Mouse (Mus musculus) thymus, postnatal 25 days (tissue): ENCODE results near the gene Dnaaf1.

ENCODE experiments used
- DNase-seq: peaks from one replicate; pipeline ENCODE4 v3.0.0; 2022

Dnaaf1 gene

DNA sequence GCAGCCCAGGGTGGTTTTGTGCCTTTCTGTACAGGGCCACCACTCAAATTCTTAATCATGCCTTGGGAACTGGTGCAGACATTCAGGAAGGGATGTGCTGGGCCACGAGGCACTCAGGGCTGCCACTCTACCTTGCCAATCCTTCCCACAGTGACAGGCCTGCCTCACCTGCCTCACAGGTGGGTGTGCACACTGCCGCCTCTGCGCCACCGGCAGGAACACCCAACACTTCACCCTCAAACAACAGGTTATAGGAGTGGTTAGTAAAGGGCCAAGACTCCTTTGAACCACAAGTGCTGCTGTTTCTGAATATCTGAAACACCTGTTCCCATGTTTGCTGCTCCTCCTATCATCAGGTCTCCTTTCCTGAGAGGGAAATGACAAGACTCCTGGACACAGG lies 2.6 kb upstream of the Dnaaf1 start:
- no peak for DNase-seq

DNA sequence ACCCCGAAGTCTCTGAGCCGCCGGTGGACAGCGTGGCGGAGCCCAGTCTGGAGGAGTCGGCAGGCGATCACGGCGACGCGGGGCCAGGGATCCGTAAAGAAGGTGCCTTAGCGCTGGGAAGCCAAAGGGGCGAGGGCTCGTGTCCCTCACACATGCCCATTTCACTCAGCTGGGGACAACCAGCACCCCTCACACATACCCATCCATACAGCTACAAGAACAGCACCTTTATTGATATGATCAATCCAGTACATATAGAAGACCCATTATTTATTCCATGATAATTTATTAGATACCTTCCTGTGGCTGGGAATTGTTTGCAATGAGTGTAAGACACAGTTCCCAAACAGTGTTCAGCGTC lies 311 bp downstream of the Dnaaf1 start:
- DNase-seq: no peak

DNA sequence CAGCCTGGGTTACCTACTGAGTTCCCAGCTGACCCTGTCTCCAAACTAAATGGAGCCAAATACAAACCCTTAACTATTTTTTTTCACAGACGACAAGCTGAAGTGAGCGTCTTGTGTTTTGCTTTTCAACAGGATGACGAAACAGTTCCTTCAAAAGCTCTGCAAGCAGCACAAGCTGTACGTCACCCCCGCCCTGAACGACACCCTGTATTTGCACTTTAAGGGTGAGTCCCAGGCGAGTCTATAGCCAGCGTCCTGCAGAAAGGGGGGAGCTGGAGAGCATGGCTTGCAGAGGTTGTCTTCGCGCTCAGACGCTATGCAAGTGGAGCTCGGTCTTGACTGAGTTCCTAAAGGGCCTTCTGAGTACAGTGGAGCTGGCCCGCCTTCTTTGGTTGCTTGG lies 4.1 kb downstream of the Dnaaf1 start:
- no peak for DNase-seq

DNA sequence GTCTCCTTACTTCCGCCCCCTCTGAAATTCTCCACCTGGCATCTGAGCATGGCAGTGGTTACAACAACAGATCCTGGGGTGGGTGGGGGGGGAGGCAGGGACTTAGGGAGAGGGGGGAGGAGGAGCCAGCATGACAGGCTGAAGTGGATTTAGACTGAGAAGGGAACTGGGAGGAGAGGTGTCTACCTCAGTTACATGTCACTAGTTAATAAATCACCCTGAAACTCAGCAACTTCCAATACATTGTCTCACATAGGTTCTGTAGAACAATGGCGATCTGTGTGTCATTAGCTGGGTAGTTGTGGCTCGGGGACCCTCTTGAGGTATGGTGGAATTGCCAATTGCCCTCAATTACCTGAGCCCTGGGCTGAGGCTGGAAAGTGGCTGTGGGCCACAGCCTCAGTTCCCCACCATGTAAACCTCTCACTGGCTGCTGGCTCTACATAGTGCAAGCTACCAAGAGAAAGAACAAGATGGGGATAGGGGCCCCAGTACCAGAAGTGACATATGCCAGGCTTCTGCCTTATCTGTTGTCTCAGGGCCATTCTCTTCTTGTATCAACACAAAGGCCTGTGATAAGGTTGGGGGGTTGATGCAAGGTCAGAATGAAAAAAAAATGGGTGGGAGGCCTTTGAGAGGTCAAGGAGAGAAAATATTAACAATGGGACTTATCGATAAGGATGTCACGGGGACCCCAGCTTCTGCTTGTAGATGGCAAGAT lies 5.6 kb downstream of the Dnaaf1 start:
- DNase-seq: no peak

DNA sequence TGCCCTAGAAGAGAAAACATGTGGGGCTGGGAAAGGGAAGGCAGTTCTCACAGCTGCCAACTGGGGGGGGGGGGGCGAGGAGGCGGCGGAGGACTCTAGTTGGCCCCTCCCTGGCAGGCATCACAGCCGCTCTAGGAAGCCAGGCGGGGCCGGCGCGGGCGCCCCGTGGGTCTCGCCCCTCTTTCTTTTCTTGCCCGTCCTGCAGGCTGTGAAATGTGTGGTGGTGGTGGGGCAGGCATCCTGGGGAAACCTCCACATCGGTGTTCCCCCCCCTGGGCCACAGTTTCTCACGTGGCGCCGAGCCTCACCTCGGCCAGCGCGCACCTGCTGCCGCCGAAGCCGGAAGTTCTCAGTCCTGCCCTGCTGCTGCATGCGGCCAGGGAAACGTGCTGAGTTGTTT lies 10.9 kb downstream of the Dnaaf1 start:
- DNase-seq: peak; percentile 21

DNA sequence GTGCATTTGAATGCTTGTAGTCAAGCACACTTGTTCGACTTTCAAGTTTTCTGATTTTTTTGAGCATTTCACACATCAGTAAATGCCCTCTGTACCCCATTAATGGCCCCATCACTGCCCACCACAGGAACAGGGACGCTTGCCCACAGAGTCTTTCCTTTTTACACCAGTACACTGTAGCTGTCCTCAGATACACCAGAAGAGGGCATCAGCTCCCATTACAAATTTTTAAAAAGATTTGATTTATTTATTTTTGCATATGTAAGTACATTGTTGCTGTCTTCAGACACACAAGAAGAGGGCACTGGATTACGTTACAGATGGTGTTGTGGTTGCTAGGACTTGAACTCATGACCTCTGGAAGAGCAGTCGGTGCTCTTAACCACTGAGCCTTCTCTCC lies 13.3 kb downstream of the Dnaaf1 start:
- DNase-seq: no peak

DNA sequence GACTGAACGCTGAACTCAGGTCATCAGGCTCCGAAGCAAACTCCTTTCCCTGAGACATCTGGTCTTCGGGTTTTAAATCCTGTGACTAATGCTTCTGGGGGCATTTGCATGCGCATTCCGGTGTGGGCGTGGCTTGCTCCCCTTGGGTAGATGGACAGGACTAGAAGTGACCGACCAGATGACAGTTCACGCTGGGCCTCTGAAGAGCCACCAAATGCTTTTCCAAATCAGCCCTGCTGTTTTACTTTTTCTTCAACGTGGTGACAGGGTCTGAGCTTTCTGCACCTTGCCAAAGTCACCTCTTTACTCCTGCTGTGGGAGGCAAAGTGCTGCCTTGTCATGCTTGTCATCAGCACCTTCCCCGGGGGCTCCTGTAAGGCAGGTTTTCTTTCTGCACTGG lies 13.8 kb downstream of the Dnaaf1 start:
- no peak for DNase-seq

DNA sequence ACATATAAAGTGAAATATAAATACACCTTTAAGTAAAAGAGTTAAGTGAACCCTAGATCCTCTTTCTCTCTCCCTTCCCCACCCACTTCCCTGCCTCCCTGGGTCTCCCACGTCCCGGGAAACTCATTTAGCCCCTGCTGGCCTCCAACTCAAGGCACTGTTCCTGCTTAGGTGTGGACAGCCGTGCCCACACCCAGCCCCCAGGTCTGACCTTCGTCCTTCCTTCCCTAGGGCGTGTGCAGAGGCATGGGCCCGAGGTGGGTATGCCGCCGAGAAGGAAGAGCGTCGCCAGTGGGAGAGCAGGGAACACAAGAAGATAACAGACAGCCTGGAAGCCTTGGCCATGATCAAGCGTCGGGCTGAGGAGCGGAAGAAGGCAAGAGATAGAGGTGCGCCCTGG lies 15.3 kb downstream of the Dnaaf1 start:
- DNase-seq: no peak

DNA sequence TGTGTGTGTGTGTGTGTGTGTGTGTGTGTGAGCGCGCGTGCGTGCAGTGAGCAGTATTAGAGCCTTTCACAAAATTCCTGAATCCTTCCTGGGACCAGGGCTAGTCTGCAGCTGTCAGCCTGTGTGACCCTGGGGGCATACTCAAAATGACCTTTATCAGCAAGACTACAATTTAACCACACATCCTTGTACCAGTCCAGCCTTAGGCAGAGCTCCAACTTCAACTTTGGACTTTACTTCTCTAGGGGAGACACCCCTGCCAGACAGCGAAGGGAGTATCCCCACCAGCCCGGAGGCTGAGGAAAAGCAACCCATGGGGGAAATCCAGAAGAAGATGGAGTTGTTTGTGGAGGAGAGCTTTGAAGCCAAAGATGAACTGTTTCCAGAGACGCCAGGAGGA lies 16.4 kb downstream of the Dnaaf1 start:
- DNase-seq: no peak

DNA sequence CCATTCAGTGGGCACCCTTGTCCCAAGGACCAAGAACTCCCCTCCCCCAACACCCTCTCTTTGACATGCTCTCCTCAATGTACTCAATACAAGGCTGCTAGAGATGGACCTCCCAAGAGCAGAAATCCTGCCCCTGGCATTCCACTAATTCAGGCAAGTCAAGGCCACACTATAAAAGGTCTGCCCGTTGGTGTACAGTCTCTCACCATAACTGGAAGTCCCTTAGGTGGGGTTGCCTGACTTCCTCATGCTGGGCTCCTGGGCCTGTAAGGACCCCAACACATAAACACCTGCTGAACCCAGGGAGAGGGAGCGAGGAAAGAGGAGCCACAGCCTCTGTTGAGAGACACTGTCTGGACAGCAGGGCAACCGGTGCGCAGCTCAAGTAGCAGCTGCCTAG lies 28.7 kb downstream of the Dnaaf1 start:
- no peak for DNase-seq

DNA sequence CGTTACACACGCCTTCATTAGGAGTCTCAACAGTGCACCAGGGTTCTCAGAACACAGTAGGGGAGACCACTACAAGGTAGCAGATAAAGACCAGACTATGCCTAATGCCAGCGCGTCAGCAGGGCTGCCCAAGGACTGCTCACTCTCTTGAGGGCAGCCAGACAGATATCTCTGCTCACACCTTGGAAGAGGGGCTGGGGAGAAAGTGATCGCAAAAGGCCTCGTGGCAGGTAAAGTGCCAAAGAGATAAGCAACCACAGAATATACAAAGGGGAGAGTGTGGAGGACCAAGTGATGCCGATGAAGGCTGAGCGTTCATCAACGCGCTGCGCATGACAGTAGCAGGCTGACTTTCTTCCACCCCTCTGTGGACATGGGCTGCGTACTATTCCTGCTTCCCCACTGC lies 29.4 kb downstream of the Dnaaf1 start:
- DNase-seq: no peak

DNA sequence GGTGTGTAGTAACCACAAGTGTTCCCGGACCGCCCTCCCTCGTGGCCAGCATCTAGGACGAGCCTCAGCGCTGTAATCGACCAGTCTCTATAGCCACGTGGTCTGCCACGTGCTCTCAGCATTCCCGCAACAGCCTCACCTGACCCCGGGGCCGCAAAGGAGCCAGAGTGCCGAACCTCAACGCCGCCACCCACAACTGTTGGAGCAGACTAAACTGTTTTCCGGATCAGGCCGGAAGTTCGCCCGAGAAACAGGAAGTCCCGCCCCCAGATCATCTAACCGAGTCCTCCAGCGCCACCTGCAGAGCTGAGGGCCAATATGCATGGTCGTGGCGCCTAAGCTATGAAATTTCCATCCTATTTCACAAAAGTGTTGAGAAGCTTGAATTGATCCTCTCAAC lies 30.0 kb downstream of the Dnaaf1 start, which contains the start of gene Taf1c:
TSS of gene Taf1c (minus strand) at position 227 of the 400 bp plus-strand sequence.
- DNase-seq: peak; percentile 93

DNA sequence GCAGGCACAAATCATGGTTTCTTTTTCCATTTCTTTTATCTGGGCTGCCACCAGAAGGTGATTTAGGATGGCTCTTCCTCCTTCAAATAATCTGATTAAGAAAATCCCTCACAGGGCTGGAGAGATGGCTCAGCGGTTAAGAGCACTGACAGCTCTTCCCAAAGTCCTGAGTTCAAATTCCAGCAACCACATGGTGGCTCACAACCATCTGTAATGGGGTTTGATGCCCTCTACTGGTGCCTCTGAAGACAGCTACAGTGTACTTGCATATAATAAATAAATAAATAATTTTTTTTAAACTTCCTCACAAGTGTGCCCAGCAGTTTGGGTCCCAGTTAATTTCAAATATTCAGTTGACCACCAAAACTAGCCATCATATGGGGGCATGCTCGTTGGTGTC lies 31.2 kb downstream of the Dnaaf1 start:
- peak; percentile 26 for DNase-seq

DNA sequence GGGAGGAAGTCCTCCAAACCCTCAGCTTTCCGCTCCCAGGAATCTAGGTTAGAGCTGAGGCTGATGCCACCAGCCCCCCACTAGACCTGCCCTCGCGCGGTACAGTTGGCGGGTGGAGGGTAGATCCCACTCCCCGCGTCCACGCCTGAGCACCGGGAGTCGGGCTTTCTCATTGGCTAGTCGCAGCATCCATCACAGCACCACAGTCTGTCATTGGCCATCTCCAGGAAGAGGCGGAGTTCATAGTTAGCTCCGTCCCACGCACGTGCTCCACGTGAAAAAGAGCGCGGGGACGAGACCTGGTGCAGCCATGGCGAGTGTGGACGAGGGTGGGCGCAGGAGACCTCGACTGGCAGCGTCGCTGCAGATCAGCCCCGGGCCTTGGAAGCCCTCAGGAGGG lies 37.4 kb downstream of the Dnaaf1 start, which contains the start of gene Adad2:
TSS of gene Adad2 (plus strand) at position 277 of the 400 bp plus-strand sequence.
- DNase-seq: no peak

DNA sequence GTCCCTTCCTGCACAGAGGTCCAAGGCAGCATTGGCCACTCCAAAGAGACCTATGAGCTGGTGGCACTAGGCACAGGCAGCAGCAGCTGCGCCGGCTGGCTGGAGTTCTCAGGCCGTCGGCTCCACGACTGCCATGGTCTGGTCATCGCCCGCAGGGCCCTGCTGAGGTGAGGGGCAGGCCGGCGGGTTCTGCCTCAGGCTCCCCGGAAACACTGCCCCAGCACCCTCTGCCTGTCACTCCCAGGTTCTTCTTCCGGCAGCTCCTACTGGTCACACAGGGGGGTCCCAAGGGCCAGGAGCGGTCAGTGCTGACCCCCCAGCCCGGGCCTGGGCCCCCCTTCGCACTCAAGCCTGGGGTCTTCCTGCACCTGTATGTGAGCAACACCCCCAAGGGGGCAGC lies 40.1 kb downstream of the Dnaaf1 start:
- DNase-seq: no peak

DNA sequence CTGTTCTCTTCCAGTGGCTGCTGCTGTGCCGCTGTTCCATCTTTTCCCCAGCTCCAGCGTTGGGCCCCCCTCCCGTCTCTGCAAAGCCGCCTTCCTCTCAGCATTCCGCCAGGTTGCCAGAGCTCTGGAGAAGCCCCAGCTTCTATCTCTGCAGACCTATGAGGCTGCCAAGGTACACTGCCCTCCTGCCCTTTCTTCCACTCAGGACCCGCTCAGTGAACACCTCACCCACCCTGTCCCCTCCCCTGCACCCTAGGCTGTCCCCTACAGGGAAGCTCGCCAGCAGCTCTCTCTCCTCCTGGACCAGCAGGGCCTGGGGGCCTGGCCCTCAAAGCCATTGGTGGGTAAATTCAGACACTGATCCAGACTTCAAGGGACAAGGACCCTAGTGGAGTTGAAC lies 41.3 kb downstream of the Dnaaf1 start:
- DNase-seq: no peak

DNA sequence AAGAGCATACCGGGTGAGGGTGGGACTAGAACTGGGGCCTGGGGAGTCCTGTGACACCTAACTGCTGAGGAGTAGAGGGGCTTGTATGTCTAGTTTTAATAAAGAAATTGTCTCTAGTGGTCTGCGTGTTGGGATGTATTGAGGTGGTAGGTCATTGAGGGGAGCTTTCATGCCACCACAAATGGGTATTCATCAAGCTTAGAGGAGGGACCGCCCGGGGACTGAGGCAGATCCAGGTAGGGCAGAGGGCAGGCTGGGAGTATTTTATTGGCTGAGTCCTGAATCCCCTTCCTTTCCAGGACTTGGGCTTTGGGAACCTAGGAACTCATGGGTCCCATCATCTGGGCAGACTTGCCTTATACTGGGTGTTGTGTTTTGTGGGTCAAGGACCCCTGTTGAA lies 41.8 kb downstream of the Dnaaf1 start:
- DNase-seq: no peak

DNA sequence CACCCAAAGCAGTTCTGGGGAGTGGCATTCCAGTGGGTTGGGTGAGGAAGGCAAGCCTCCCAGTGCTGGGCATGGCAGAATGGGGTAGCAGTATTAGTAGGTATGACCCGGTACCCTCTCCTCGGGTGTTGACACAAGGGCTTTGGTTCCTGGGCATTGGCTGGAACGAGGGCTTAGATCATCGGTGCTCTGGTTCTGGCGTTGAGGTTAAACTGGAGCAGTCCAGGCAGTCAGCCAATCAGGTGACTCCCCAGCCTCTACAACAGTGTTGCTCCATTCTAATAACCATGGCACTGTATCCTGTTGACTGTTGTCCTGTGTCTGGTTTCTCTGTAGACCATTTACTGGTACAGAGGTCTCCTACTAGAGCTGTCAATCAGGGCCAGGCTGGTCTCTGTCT lies 42.6 kb downstream of the Dnaaf1 start:
- no peak for DNase-seq

DNA sequence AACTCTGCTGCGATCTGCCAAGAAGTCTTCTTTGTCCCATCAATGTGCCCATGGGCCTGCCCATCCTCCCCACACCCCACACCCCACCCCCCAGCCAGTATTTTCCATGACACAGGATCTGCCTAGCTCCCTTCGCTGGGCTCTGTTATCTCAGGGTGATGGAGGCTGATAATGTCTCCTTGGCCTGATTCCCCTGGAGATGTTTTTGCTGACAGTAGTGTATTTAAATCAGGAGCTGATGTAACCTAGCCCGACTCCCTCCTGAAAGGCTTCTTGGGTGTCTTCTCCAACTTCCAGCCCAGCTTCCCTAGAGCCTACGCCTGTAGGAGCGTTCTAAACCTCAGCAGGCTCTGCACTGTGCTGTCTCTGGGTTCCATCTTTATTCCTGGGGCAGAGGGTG lies 43.9 kb downstream of the Dnaaf1 start:
- DNase-seq: no peak

DNA sequence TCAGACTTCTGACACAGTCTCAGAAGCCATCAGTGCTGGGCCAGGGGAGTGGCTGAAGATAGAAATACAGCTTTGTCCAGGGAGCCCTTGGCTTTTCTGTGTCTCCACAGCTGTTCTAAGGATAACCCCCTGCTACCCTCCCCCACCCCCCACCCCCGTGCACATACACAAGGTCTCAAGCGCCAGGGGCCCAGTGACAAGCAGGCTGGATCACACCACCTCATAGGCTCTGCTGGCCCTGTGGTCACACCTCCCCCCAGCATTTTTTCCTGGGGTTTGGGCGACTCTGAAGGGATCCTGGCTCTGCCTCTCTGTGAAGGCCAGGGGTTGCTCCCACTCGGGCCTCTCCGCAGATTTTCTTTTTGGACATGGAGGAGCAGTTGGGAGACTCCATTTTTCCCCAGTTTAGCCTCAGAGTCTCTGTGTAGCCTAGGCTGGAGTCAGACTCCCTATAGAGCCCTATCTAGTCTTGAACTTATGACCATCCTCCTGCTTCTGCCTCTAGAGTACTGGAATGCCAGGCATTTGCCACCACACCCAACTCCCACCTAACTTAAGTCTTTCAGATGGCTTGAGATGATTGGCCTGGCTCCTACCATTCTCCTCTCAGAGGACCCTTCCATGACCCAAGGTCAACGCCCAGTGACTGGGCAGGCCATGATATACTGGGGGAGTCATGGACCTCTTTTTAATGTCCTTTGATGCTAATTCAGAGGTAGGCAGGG lies 45.2 kb downstream of the Dnaaf1 start:
- DNase-seq: no peak

DNA sequence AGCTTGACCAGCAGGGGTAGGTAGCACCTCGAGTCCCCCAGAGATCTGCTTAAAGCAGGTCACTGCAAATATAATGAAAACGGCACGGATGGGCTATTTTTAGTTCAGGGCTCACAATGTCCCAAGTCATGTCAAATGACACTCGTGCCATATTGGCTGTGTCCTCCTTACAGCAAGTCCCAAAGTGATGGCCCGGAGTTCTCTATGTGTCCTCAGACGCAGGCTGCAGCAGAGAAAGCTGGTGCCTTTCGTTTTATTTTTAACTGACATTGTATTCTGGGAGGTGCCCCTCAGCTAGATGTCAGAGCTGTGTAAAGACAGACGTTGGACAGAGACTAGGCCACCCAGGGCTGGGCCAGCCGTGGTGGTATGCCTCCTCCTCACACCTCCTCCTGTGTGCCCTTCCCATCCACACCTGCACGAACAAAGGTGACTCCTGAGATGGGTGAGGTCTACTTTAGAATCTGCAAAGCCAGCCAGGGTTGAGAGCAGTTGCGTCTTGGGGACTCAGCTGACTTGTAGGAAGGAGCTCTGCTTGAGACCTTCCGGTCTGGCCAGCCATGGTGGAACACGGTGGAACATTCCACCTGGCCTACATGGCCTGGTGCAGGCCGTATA lies 45.9 kb downstream of the Dnaaf1 start:
- no peak for DNase-seq

DNA sequence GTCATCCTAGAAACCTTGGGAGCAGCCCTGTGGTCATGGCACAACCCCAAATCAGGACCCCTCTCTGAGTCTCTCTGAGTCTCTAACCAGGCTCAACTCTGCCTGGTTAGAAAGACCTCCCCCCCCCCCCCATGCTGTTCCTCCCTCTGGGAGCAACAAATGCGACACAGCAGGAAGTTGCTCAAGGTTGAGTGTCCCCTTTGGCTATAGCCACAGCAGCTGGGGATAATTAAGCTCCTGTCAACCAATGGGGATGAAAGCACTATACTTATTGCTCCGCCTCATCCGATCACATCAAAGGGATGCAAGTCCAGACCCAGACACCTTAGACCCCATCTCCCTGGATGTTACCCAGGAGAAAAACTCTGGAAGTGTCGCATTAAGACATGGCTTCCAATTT lies 47.5 kb downstream of the Dnaaf1 start:
- DNase-seq: no peak

DNA sequence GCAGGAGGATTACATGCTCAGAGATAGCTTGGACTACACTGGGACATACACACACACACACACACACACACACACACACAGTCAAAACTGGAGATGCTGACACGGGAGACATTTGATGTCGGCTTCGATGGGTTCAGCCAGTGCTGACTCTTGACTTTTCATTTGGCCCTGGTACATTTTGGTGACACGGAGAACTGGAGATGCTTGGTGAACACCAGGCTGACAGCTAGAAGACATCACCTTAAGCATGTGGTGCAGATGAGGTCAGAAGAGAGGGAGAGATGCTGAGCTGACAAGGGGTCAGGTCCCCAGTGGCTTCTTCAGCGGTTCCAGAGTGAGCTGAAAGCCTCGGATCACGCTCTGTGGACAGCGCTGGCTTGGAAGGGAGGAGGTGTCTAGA lies 48.0 kb downstream of the Dnaaf1 start:
- DNase-seq: no peak

DNA sequence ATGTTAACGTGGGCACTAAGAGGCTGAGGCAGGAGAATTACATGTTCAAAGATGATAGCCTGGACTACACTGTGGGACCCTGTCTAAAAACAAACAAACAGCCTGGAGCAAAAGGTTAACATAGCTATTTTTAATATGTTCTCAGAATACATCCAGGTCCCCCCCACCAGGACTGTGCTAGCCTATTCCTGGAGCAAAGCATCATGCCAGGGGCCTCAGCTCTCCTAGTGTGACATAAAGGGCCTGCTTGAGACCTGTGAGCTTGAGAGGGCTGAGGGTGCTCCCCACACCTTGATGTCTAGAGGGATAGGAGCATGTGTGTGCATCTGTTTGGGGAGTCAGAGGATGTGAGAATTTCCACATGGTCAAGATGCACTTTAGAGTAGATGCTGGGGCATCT lies 48.7 kb downstream of the Dnaaf1 start:
- no peak for DNase-seq
